Mouse (Mus musculus) gastrocnemius, postnatal 14 days (tissue): ENCODE results near the gene Ccdc58. TPM values are rescaled to one million over a fixed set of nuclear protein-coding genes. Genes with fewer than 3 reads are reported as not detected.
"Not testable (repeated sequence)": the region's sequence is repeated elsewhere in the genome, so short reads cannot be mapped to it uniquely, and the experiment has no call there.

ENCODE experiments used
- DNase-seq: peaks from one replicate; pipeline ENCODE4 v3.0.0; 2021; ENCODE audit warnings: mixed read lengths
- intact Hi-C: fragments of 180-260 bp; cut with DNase I; formaldehyde crosslinking; loops from one replicate; pipeline ENCODE4 v1.15.1; 2025; ENCODE audit warnings: low total_unique reads
- total RNA-seq, 2 experiments: library from RNA; stranded (reverse); gene quantifications; 2 replicates each; pipeline ENCODE4 v1.2.3; 2021

Gene Ccdc58
- total RNA-seq, 2 experiments from 2014 or later, result 30.7 to 31.3 TPM

- no peak for DNase-seq
- intact Hi-C loops, result no loop called here
Observed at GRCm38 (mm10) chr16:36069819-36070575, 1.5 kb upstream of the Ccdc58 start.

GRCm38 (mm10) chr16:36071071-36071449, 425 bp upstream of the Ccdc58 start:
- intact Hi-C loops, result no loop called here
- DNase-seq, result no peak

GRCm38 (mm10) chr16:36072410-36073011, 1.0 kb downstream of the Ccdc58 start:
- no peak for DNase-seq
- intact Hi-C loops, result no loop called here

GRCm38 (mm10) chr16:36074772-36075171, 3.3 kb downstream of the Ccdc58 start:
- no peak for DNase-seq
- intact Hi-C loops, result no loop called here

- intact Hi-C loops, result no loop called here
- DNase-seq, result no peak
Observed at GRCm38 (mm10) chr16:36079916-36080315, 8.4 kb downstream of the Ccdc58 start.

- intact Hi-C loops, result no loop called here
- DNase-seq, result no peak
Observed at GRCm38 (mm10) chr16:36087846-36088245, 16.4 kb downstream of the Ccdc58 start.

- intact Hi-C loops, result no loop called here
- no peak for DNase-seq
Observed at GRCm38 (mm10) chr16:36089065-36089464, 17.6 kb downstream of the Ccdc58 start.

GRCm38 (mm10) chr16:36089850-36090616, 18.5 kb downstream of the Ccdc58 start:
- intact Hi-C loops, result no loop called here
- DNase-seq, result no peak

- DNase-seq, result no peak
- intact Hi-C loops, result no loop called here
Observed at GRCm38 (mm10) chr16:36090785-36091509, 19.5 kb downstream of the Ccdc58 start.

GRCm38 (mm10) chr16:36094079-36094478, 22.6 kb downstream of the Ccdc58 start:
- no peak for DNase-seq
- intact Hi-C loops, result no loop called here

- intact Hi-C loops, DNase-seq: not testable (repeated sequence)
Observed at GRCm38 (mm10) chr16:36097813-36098499, 26.5 kb downstream of the Ccdc58 start.

- intact Hi-C loops, result no loop called here
- no peak for DNase-seq
Observed at GRCm38 (mm10) chr16:36101526-36101925, 30.0 kb downstream of the Ccdc58 start.

GRCm38 (mm10) chr16:36102211-36102610, 30.7 kb downstream of the Ccdc58 start:
- intact Hi-C loops, result no loop called here

GRCm38 (mm10) chr16:36111486-36111885, 40.0 kb downstream of the Ccdc58 start:
- DNase-seq, intact Hi-C loops: not testable (repeated sequence)

More at GRCm38 (mm10) chr16:36102211-36102610, 30.7 kb downstream of the Ccdc58 start:
- no peak for DNase-seq

GRCm38 (mm10) chr16:36115751-36116150, 44.3 kb downstream of the Ccdc58 start:
- intact Hi-C loops, result not testable (repeated sequence)

GRCm38 (mm10) chr16:36128092-36128491, 56.6 kb downstream of the Ccdc58 start:
- DNase-seq, result no peak
- intact Hi-C loops, result no loop called here

More at GRCm38 (mm10) chr16:36115751-36116150, 44.3 kb downstream of the Ccdc58 start:
- DNase-seq, result not testable (repeated sequence)

- DNase-seq, result no peak
- intact Hi-C loops, result no loop called here
Observed at GRCm38 (mm10) chr16:36131141-36131540, 59.7 kb downstream of the Ccdc58 start, which contains the start of gene Csta1. Csta1 (minus strand) TSS chr16:36131241.

- intact Hi-C loops, result no loop called here
- DNase-seq, result no peak
Observed at GRCm38 (mm10) chr16:36138201-36138600, 66.7 kb downstream of the Ccdc58 start.
